Mouse (Mus musculus) heart, embryonic 11.5 days (tissue): ENCODE measurements around the gene Zfp804b. TPM values are rescaled to one million over a fixed set of nuclear protein-coding genes. Genes with fewer than 3 reads are reported as not detected.

Experiments
- ATAC-seq: fragments of 200-750 bp; cut with Nextera tagmentation; replicated peaks from 2 replicates; pipeline ENCODE4 v1.8.0; 2017; ENCODE audit warnings: moderate library complexity; ENCODE audit not compliant: insufficient number of reproducible peaks, low FRiP score, low TSS enrichment
- H3K27ac ChIP-seq: fragments of 300-500 bp; sonication (generic); 2 replicates; pipeline ENCODE4 v1.5.1; 2014; ENCODE audit warnings: mild to moderate bottlenecking, low read depth, low read length
- H3K27me3 ChIP-seq: fragments of 300-500 bp; sonication (generic); 2 replicates; pipeline ENCODE4 v1.6.1; 2014; ENCODE audit warnings: mild to moderate bottlenecking, low read length, mixed read lengths; ENCODE audit not compliant: control insufficient read depth, insufficient read depth
- H3K36me3 ChIP-seq: fragments of 300-500 bp; sonication (generic); 2 replicates; pipeline ENCODE4 v1.6.1; 2014; ENCODE audit warnings: mild to moderate bottlenecking, low read length, moderate library complexity, mixed read lengths; ENCODE audit not compliant: control insufficient read depth, insufficient read depth
- H3K4me1 ChIP-seq: fragments of 300-500 bp; sonication (generic); 2 replicates; pipeline ENCODE4 v1.6.1; 2014; ENCODE audit warnings: low read length; ENCODE audit not compliant: control insufficient read depth, insufficient read depth
- H3K4me2 ChIP-seq: fragments of 300-500 bp; sonication (generic); 2 replicates; pipeline ENCODE4 v1.6.1; 2014; ENCODE audit warnings: mild to moderate bottlenecking, moderate library complexity
- H3K4me3 ChIP-seq: fragments of 300-500 bp; sonication (generic); 2 replicates; pipeline ENCODE4 v1.5.1; 2014; ENCODE audit warnings: low read depth, low read length
- H3K9ac ChIP-seq: fragments of 300-500 bp; sonication (generic); 2 replicates; pipeline ENCODE4 v1.6.1; 2014; ENCODE audit warnings: mild to moderate bottlenecking, low read depth, low read length, moderate library complexity
- H3K9me3 ChIP-seq: fragments of 300-500 bp; sonication (generic); replicated peaks from 2 replicates; pipeline ENCODE4 v1.6.1; 2016; ENCODE audit warnings: low read length; ENCODE audit not compliant: control insufficient read depth
- WGBS: fragments of 180-500 bp; shearing (Covaris S2); extraction: QIAGEN DNeasy Blood & Tissue Kit; methylation state at CpG from one replicate; pipeline ENCODE4 v1.1.7; 2014; ENCODE audit not compliant: insufficient replicate concordance; 5-methylcytosine and 5-hydroxymethylcytosine counted together
- polyA plus RNA-seq: library from polyadenylated mRNA; unstranded; fragments of >200 nt; fragmentation: Nextera tagmentation; extraction: Ambion mirVana; gene quantifications from 2 replicates; pipeline ENCODE4 v1.2.1, GENCODE M21; 2014

Gene Zfp804b
- polyA plus RNA-seq, 1 experiment from 2014 or later, result 0.09 TPM

DNA sequence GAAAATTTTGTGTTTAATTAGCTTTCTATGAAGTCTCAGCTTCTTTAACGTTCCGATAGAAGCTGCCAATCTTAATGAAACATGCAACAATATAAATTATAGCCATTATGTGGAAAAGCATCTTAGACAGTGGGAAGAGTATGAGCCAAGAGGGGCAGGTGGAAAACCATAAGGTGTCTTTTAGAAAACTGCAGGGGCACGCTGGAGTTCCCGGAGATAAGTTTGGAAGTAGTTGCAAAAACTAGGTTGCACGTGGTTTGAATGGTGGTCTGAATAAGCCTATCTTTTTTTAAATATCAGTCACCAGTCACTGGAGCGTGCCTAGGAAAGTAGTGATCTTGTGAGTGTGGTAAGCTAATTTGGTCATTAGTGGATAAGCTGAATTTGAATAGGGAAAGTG is 473.0 kb downstream of the Zfp804b start:
- Histone ChIP-seq H3K27me3 (no peaks in the 10 kb centered on the region), H3K4me3 (no peak overlapping the region), H3K9ac (no peak overlapping the region), H3K27ac (no peak overlapping the region), H3K4me1 (no peaks in the 10 kb centered on the region), H3K36me3 (no peaks in the 10 kb centered on the region), H3K9me3 (no peaks in the 10 kb centered on the region), H3K4me2 (no peak overlapping the region)
- ATAC-seq, result no peak
- WGBS, result 85% methylated on average over 6 of the region's 6 CpGs

DNA sequence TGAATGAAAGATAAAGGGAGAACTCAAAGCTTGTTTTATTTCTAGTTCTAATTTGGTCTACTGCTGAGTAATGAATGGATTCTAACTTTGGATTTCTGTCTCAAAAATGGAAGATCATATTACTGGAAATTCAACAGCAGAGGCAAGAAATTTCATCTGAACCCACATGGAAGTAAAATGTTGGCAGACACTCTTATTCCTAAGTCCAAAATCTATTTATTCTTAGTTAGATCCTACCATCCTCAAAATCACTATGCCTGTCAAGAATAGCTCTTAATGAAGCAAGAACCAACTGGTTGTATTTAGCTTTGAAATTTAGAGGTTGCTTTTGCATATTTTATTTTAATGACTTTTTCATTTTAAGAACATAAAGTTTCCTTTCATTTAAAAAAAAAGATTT is 473.6 kb downstream of the Zfp804b start:
- Histone ChIP-seq H3K4me3 (no peak overlapping the region), H3K4me1 (no peaks in the 10 kb centered on the region), H3K4me2 (no peak overlapping the region), H3K9me3 (no peaks in the 10 kb centered on the region), H3K27ac (no peak overlapping the region), H3K27me3 (no peaks in the 10 kb centered on the region), H3K36me3 (no peaks in the 10 kb centered on the region), H3K9ac (no peak overlapping the region)
- ATAC-seq, result no peak

DNA sequence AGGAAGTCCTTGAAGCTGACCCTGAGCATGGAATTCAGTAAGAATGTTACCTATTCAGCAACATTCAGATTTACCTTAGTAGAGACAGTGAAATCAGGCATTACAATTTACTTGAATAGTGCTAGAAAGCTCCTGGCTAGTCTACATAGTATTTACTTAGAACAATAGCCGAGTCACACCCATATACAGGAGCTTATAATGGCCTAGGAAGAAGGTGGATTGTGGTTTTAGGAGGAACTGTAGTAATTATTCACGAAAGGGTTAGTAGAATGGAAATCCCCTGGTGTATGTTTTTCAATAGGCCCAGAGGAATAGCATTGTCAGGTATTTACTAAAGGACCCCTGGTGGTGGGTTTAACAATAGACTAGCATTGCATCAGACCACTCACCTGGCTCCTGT is 549.2 kb downstream of the Zfp804b start:
- Histone ChIP-seq H3K9me3 (no peaks in the 10 kb centered on the region), H3K4me2 (no peak overlapping the region), H3K4me1 (no peaks in the 10 kb centered on the region), H3K9ac (no peak overlapping the region), H3K27me3 (no peaks in the 10 kb centered on the region), H3K4me3 (no peak overlapping the region), H3K27ac (no peak overlapping the region), H3K36me3 (no peaks in the 10 kb centered on the region)
- no peak for ATAC-seq
- 74% methylated on average over 2 of the region's 2 CpGs for WGBS

DNA sequence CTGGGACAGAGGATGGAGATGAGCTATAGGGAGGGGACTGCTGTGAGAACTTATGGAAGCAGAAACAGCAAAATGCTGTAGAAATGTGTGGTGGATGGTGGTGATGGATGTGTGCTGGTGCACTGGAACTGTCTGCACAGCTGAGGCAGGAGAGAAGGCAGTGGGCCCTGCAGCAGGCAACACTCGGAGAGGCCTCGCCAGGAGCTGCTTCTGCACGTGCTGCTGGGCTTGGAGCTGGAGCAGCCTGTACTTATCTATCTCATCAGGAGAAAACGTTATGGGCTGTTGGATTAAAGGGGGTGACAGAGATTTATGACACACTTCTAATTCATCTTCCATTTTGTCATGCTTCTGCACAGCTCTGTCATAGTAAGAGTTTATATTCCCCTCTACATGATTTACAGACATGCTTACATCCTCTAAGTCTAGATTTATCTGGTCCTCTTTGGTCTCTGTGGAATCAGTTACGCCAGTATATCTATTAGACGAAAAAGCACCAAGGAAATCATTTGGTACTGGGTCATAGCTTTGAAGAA is 575.1 kb downstream of the Zfp804b start:
- Histone ChIP-seq H3K27me3 (no peaks in the 10 kb centered on the region), H3K9ac (no peak overlapping the region), H3K4me1 (no peaks in the 10 kb centered on the region), H3K27ac (no peak overlapping the region), H3K4me3 (no peak overlapping the region), H3K9me3 (no peaks in the 10 kb centered on the region), H3K4me2 (no peak overlapping the region), H3K36me3 (no peaks in the 10 kb centered on the region)
- no peak for ATAC-seq
- 65% methylated on average over 6 of the region's 6 CpGs for WGBS

Other genes starting within 250 kb of the Zfp804b start
- not detected in 2 replicates for gene Tex47, start 40.6 kb downstream of the Zfp804b start, polyA plus RNA-seq